14 mouse cellular contexts compared by ENCODE assay signal in the genomic region with DNA sequence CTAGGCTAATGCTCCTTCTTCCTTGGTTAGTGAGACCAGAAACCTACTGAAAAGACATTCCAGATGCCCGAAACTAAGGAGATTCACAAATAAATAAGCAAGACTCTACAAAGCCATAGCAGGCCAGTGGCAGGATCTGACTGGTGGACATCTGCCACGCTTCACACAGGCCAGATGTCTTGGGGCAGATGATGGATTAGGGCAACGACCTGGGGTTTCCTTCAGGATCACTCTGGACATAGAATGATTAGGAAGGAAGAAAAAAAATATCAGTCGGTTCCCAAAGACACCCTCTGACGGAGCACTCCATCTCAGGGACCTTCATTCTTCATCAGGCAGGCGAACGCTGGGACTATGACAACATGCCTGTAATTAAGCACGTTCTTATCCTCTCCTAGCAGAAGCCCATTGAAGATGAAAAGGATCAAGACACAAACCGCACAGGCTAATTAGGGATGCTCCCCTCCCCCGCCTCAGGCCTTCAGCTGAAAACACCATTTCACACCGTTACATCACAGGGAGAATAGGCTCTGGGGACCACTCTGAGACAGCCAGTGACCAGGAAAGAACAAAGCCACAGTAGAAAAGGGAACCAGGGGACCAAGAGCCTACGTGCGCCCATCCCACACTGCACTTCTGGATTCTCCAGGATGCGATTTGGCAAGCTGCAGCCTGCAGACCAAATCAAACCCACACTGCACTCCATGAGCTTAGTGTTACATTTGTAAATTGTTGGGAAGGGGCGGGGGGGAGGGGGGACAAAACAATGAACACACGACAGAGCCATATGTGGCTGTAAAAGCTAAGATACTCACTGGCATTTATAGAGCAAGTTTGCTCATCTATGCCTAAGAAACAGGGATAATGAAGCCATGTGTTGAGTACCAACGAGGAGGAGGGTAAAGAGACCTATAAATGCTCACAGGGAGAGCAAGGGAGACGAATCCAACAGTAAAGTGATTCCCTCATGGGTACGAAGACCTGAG.
DNase-seq lines count a peak whose midpoint lies in the region; ATAC-seq lines count a peak whose summit lies in the region.
"Had no signal": no experiment of that assay in that cellular context is flagged by ENCODE, and none has a peak within 500 bp of the region (broad histone marks: within the 10 kb centered on the region; RNA-seq: fewer than 3 reads in every experiment).

No protein-coding gene starts in this region.

- H3K9ac ChIP-seq in hindbrain, embryonic 13.5 days, result no peak overlapping the region
- no peak overlapping the region for H3K9ac ChIP-seq in midbrain, embryonic 16.5 days (ENCODE audit: low read depth, low read length)
- H3K9ac ChIP-seq: liver, embryonic 14.5 days had no signal

- peak; percentile 67 for DNase-seq in embryo, embryonic 10 days (ENCODE audit: low spot score)
- peak; percentile 53 for DNase-seq in forebrain, embryonic 10.5 days (ENCODE audit: extremely low spot score, low spot score)
- no peak for DNase-seq in kidney, adult 8-10 months
- DNase-seq in spleen, postnatal 4 days (ENCODE audit: low spot score in 2 of 2), result no peak
- no peak for DNase-seq in urinary bladder, adult 18-20 months (ENCODE audit: low spot score in 2 of 2)
- DNase-seq in left cerebral cortex, postnatal 10 days (ENCODE audit: extremely low spot score in 1 of 2, low spot score in 2 of 2), result no peak
- DNase-seq: cerebellum, postnatal 14 days; gastrocnemius, postnatal 36 days; heart, postnatal 10 days; kidney, adult 9 months; lung, postnatal 36 days had no signal

- 38% methylated on average over 19 of the region's 19 CpGs for WGBS in forebrain, embryonic 10.5 days
- 21% methylated on average over 19 of the region's 19 CpGs for WGBS in hindbrain, embryonic 13.5 days
- WGBS in midbrain, embryonic 16.5 days, result 25% methylated on average over 19 of the region's 19 CpGs

- ATAC-seq in hindbrain, embryonic 13.5 days (ENCODE audit: low FRiP score), result peak; percentile 72
- peak; percentile 42; the same call in 1 of the 2 replicates for ATAC-seq in midbrain, embryonic 16.5 days

- peaks cover 22% of the 10 kb centered on the region for H3K27me3 ChIP-seq in forebrain, embryonic 10.5 days (ENCODE audit: poor library complexity, severe bottlenecking)
- H3K27me3 ChIP-seq in hindbrain, embryonic 13.5 days, result no peaks in the 10 kb centered on the region
- H3K27me3 ChIP-seq in midbrain, embryonic 16.5 days (ENCODE audit: control insufficient read depth, insufficient read depth, low read depth, low read length), result no peaks in the 10 kb centered on the region

- H3K4me1 ChIP-seq in forebrain, embryonic 10.5 days, result peaks cover 43% of the 10 kb centered on the region
- H3K4me1 ChIP-seq in hindbrain, embryonic 13.5 days (replicated peaks), result peaks cover 39% of the 10 kb centered on the region
- peaks cover 10% of the 10 kb centered on the region for H3K4me1 ChIP-seq in midbrain, embryonic 16.5 days (ENCODE audit: control insufficient read depth, insufficient read depth, low read length)

- peak overlapping the region; percentile 80 for H3K27ac ChIP-seq in forebrain, embryonic 10.5 days
- peak overlapping the region; percentile 84 for H3K27ac ChIP-seq in hindbrain, embryonic 13.5 days
- H3K27ac ChIP-seq in midbrain, embryonic 16.5 days (ENCODE audit: low read length), result peak overlapping the region; percentile 41; the same call in 1 of the 2 replicates
- H3K27ac ChIP-seq: liver, embryonic 14.5 days had no signal

- H3K9me3 ChIP-seq in forebrain, embryonic 10.5 days, result peaks cover 5% of the 10 kb centered on the region
- H3K9me3 ChIP-seq in hindbrain, embryonic 13.5 days, result no peaks in the 10 kb centered on the region
- no peaks in the 10 kb centered on the region for H3K9me3 ChIP-seq in midbrain, embryonic 16.5 days (replicated peaks; ENCODE audit: control insufficient read depth, low read length, poor library complexity, severe bottlenecking)

- no peaks in the 10 kb centered on the region for H3K36me3 ChIP-seq in forebrain, embryonic 10.5 days (replicated peaks)
- H3K36me3 ChIP-seq in hindbrain, embryonic 13.5 days, result no peaks in the 10 kb centered on the region
- no peaks in the 10 kb centered on the region for H3K36me3 ChIP-seq in midbrain, embryonic 16.5 days (ENCODE audit: control insufficient read depth, insufficient read depth, low read length)

- no peak overlapping the region for H3K4me2 ChIP-seq in hindbrain, embryonic 13.5 days
- H3K4me2 ChIP-seq in midbrain, embryonic 16.5 days (ENCODE audit: low read length), result no peak overlapping the region

- no peak overlapping the region for H3K4me3 ChIP-seq in forebrain, embryonic 10.5 days
- no peak overlapping the region for H3K4me3 ChIP-seq in hindbrain, embryonic 13.5 days
- no peak overlapping the region for H3K4me3 ChIP-seq in midbrain, embryonic 16.5 days (ENCODE audit: low read depth, low read length)

- intact Hi-C loops in left cerebral cortex, postnatal 10 days (cut with DNase I), result no loop called here

Comparison
In these comparisons a context has a peak if more than half of its experiments do, and no peak if none do; other contexts are left out.
1. DNase-seq: peak in embryo, embryonic 10 days (single experiment) and forebrain, embryonic 10.5 days (single experiment); none in kidney, adult 8-10 months (0 of 2), spleen, postnatal 4 days (0 of 2), urinary bladder, adult 18-20 months (0 of 2) and left cerebral cortex, postnatal 10 days (0 of 2).
2. Peak in every context shown above with its lines, with median percentiles within 50 percentile points of each other: H3K27ac ChIP-seq.